Mouse (Mus musculus): ENCODE results near the gene Gja3.

Gja3 gene

DNA sequence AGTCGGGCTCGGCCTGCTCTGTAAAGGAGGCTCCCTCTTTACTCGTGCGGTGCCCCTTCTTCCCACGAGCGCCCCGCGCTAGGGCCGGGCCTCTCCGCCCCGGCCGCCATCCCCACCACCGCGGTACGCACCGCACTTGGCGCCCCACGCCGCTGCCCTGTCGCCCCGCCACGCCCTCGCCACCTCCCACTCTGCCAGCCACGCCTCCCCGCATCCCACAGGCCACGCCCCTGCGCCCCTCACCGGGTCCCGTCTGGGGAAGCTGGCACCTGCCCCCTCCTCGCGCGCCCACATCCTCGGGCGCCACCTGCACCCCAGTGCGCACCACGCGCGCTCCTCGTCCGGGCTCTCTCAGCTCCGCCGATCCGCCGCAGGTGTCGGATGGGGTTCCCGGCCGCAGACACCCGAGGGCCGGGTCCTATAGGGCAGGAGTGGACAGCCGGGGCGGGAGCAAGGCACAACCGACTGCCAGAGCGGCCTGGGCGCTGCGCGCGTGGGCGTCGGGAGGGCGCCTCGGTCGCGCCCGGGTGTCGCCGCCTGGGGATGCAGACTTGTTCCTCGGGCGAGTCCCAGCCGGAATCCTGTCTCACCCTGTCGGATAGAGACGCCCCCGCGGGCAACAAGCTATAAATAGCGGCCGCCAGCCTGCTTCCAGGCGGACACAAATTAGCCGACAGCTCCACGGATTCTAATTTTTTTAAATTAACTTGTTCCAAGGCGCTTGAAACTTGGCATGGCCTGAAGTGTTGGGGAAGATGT lies at the start of gene Gja3:
Gene Gja3 (minus strand): TSS at position 538 of the 759 bp plus-strand sequence.
- DNase-seq: no peak

DNA sequence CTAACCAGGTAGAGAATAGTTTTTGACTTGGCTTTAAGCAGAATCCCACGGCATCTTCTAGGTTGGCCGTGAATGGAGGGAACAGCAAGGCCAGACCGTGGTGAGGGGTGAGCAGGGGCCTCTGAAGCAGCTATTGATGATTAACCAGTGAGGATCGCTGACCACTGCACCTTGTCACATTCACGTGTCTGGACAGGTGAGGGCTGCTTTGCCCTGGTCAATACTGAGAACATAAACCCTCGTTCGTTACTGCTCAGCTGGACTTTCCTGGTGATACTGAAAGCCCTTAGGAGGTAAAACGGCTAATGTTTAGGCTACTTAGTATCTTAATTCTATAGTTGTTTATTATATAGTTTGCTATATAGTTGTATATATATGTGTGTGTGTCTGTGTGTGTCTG lies 49.2 kb upstream of the Gja3 start:
- DNase-seq: peak; percentile 91

DNA sequence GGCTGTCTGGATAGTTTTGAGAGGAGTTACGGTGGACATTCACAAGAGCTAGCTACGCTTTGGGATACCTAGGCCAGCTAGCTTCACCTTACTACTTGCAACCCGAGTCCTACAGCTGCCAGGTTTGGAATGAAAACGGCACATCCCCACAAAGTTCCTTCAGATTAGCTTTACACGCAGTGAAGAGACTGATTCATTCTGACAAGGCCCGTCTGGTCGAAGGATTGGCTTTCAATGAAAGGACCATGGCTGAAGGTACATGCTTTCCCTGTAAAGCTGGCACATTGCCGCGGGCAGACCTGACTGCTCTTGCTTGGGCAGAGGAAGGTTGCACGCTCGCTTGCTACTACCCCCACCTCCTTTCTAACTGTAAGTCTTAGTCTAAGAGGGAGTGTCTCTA lies 47.8 kb upstream of the Gja3 start:
- no peak for DNase-seq

DNA sequence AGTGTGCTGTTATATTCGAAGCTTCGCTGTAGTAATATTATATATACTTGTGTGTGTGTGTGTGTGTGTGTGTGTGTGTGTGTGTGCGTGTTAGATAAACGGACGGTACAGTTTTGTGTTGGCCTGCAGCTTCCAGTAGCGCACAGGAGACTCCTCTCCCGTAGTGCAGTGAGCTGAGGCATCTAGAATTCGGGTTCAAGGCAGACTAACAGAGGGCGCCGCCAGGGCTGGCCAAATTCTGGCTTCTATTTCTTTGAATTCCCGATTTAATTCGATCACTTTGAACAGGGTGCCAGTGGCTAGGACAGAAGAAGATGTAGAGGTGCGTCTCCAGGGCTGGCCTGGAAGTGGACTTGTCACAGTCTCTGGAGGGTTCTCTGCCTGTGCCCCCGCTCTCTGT lies 47.2 kb upstream of the Gja3 start:
- DNase-seq: no peak

DNA sequence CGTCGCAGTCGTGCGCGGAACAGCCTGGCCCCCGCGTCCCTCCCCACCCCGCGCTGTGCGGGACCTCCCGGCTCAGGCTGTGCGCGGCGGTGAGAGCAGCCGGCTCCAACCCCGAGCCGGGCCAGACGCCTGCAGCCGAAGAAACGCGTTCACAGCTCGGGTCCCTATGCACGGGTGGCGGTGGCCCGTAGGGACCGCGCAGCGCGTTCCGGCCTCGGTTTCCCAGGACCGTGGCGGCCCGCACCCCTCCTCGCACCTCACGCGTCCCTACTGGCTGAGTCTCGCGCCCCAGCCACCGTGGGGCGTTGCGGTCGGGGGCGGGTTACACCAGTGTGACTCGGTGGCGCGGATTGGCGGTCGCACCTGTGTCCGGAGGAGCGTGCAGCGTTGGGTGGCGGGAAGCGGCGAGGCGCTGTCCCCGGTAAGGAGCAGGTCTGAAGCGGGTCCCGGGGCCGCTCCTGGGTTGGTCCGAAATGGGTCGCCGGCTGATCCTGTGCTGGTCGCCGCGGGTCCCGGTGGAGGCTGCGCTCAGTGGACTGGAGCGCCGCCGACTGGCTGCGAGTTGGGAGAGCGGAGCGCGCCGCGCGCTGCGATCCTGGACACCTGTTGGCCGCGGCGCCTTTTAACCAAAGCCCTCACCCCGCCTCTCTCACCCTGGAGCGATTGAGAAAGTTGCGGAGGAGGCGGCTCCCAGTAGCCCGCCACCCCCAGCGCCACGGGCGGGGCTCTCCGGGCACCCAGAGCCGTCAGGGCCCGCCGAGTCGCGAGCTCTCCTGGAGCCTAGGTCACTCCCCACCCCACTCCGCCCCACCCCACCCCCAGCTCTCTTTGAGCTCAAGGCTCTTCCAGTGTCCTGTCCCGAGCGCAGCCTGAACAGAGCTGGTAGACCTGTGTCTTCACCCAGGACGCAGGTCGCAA lies 46.5 kb upstream of the Gja3 start, which contains the start of gene Gjb2:
Gene Gjb2 (minus strand): TSS at position 597 of the 918 bp plus-strand sequence.
- peak; percentile 91 for DNase-seq

DNA sequence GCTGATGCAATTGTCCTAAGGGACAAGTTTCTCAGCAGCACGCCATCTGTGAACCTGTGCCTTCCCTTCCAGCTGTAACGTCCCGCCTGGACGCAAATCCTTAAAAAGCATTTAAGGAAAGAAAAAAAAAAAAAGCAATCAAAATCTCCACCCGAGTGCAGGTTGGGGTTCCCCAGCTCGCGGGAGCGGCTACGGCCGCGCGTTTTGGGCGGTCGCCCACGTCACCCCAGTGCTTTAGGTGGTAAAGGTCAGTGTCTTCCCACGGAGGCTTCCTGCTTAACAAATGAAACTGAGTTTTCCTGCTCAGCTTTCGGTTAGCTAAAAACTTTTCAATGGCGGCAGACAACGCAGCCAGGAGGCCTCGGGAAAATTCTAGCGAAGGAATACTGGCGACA lies 45.8 kb upstream of the Gja3 start:
- peak; percentile 43 for DNase-seq

DNA sequence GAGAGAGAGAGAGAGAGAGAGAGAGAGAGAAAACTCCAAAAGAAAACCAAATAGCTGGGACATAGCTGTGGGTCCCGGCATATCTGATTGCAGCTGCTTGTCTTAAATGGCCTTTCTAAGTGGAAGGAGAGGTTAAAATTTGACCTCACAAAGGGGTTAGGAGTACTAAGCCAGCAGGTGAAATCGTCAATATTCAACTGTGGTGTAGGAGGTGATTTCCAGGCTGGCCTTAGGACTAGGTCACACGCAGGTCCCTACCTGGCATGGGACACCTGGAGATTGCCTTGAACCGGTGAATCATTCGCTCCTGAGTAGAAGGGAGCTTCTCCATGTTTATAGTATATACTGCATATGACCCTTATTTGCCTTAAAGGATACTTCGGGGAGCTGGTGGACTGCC lies 45.2 kb upstream of the Gja3 start:
- peak; percentile 42 for DNase-seq

DNA sequence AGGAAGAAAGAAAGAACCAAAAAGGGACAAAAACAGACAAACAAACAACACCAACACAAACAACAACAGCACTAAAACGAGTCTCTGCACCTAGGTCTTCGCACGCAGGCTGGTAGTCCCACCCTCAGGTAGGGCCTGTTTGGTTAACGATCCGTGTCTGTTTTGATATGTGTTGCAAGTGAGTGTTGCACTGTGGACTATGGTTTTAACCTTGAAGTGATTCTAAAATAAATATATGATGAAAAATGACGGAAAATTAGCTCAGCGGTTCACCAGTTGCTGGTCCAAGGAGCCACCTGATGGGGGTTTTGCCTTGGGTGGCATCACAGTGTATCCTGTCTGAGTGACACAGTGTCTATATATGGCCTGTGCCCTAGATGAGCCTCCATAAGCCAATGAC lies 43.7 kb upstream of the Gja3 start:
- DNase-seq: no peak

DNA sequence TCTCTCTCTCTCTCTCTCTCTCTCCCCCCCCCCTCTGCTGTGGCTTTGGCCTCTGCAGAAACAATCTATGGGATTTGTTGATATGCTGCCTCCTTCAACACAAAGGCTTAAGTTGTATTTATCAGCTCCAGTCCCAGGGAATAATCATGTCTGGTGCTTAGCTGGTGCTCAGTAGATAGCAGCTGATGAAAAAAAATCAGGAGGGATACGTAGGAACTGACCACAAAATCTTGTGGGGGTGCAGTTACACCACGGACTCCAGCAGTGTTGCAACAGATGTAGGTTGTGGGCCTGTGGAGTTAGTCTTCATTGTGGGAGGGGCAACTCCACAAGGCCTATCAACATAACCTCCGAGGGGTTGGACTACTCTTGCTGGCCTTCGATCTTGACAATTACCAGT lies 38.0 kb upstream of the Gja3 start:
- no peak for DNase-seq

DNA sequence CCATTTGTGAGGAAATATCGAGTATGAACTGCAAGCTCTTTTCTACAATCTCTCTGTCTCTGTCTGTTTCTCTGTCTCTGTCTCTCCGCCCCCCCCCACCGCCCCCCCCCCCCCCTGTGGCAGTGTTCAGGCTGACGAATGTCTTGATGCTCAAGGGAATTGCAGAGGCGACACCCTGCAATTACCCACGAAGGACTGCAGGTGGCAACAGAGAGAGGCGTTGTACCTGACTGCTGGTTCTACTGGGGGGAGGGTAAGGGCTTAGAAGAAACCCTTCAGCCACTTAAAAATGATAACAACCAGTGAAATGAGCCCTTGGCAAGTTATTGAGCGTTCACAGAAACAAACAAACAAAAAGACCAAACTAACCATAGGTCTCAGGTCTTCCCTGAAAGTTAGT lies 35.1 kb upstream of the Gja3 start:
- peak; percentile 82 for DNase-seq

DNA sequence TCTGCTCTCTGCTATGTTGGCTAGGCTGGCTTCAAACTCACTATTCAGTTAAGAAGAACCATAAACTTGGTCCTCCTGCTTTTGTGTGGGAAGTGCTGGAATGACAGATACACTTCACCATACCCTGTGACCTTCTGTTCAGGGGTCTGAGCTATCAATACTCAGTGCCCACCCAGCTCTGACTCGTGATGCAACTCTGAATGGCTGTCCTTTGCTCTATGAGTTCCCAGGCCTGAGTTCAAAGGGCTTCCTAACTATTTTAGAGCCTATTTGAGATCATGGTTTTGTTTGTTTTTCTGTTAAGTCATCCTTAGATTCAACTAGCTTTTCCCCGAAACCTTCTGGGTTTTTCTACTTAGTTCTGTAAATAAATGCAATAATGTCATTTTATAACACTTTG lies 32.1 kb upstream of the Gja3 start:
- DNase-seq: peak; percentile 47

DNA sequence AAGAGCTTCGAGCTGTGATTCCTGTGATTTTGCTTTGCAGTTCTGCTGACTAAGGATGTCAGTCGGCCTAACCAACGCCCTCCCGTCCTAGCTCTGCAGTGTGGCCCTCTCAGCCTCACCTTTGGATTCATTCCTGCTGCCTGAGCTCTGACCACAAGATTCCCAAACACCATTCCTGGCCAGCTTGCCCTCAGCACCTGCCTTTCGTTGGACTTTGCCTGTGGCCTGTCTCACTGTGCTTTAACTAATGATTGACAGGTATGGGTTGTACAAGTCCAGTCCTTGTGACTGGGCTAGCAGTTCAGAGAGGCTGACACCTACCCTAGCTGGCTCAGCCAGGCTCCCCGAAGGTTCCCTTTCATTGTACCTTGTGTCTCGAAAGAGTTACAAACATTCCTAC lies 31.2 kb upstream of the Gja3 start:
- DNase-seq: peak; percentile 96

DNA sequence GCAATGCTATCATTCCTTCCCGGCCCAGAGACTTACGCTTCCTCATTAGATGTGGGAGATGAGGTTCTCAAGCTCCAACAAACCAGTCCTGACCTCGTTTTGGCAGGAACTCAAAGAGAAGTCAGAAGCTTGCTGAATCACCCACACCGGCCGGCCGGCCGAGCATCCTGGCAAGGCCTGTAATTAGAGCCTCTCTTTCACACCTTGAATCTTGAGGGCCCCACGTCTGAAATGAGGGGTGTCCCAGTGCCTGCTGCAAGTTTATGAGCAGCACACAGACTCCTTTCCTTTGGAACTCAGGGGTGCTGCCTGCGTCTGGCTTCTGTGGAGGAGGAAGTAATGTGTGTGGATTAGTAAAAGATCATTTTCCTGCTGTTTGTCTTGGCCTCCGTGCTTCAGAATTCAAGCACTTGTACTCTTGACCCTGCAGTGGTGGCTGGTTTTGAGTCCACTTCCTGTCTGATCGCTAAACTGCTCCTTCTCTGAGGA lies 26.3 kb upstream of the Gja3 start:
- peak; percentile 83 for DNase-seq

DNA sequence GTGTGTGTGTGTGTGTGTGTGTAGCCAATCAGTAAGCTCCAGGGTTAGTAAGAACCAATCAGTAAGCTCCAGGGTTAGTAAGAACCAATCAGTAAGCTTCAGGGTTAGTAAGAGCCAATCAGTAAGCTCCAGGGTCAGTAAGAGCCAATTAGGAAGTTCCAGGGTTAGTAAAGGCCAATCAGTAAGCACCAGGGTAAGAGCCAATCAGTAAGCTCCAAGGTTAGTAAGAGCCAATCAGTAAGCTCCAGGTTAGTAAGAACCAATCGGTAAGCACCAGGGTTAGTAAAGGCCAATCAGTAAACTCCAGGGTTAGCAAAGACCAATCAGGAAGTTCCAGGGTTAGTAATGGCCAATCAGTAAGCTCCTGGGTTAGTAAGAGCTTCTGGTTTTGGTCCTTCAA lies 25.0 kb upstream of the Gja3 start:
- no peak for DNase-seq

DNA sequence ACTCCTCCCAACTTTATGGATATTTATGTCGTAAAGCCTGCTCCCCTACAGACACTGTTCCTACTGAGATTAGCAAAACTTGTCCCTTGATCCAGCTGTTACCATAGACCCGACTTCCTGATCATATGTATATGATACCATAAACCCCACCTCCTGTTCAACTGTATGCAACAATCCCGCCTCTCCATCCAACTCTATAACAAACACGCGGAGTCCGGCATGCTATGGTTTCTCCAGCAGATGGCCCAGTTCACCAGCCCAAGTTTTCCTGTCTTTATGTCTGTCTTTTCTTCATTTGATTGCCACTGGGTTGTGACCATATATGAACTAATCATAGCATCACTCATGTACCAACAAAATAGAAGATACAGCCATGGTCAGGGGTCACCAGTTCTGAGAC lies 17.6 kb upstream of the Gja3 start:
- DNase-seq: peak; percentile 43

DNA sequence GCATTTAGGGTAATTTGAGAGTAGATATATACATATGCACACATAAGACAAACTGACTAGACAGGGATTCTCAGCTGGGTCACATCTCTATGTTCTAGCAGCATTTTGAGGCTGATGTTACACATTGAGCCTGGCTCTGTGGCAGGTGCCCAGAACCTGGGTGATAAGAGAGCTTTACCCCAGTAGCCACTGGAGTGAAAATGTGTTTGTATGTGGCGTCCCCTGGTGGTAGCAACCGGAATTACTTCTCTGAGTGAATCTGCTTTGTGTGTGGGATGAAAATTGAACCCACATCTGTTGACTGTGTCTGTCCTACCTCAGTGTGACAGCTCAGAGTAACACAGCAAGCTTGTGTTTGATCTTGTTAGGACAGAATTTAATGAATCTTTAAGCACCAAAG lies 12.0 kb upstream of the Gja3 start:
- peak; percentile 62 for DNase-seq

DNA sequence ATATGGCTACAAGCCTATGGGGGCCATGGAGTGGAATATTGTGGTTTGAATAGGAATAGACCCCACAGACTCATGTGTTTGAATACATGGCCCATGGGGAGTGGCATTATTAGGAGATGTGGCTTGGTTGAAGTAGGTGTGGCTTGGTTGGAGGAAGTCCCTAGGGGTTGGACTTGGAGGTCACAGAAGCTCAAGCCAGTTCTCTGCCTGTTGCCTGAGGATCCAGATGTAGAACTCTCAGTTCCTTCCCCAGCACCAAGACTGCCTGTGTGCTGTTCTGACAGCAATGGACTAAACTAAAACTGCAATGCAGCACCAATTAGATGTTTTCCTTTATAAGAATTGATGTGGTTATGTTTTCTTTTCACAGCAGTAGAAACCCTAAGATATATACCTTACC lies 8.2 kb upstream of the Gja3 start:
- DNase-seq: no peak

DNA sequence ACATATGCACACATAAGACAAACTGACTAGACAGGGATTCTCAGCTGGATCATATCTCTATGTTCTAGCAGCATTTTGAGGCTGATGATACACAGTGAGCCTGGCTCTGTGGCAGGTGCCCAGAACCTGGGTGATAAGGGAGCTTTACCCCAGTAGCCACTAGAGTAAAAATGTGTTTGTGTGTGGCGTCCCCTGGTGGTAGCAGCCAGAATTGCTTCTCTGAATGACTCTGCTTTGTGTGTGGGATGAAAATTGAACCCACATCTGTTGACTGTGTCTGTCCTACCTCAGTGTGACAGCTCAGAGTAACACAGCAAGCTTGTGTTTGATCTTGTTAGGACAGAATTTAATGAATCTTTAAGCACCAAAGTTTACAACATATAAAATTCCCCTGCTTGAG lies 2.2 kb upstream of the Gja3 start:
- peak; percentile 77 for DNase-seq

DNA sequence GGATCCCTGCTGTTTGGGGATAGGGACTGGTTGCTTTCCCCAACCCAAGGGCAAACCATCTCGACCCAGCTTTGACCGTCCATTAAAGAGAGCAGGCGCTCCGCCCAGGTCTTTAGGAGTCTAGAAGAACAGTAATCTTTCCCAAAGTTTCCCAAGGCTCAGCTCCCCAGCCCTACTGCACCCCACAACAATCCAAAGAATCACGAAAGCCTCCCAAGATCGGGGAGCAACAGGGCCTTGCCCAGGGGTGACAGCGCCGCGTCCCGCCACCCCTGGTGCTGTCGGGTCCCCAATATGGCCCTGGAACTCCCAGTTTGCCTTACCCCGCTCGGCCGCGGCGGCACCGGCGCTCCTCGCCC lies 717 bp downstream of the Gja3 start:
- DNase-seq: no peak

DNA sequence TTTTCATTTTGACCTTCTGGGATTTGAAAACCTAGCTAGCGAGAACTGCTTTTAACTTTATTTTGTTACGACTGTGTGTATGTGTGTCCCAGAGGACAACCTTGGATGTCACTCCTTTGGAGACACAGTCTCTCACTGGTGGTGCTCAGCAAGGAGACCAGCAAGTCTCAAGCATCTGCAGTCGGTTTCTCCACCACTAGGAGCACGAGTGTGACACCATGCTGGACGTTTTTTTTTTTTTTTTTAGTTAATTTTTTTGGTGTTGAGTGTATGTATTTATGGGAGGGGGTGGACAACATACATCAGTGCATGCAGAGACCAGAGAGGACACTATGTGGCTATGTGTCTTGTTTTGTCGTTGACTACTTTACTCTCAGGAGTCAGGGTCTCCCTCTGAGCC lies 5.2 kb downstream of the Gja3 start:
- no peak for DNase-seq

DNA sequence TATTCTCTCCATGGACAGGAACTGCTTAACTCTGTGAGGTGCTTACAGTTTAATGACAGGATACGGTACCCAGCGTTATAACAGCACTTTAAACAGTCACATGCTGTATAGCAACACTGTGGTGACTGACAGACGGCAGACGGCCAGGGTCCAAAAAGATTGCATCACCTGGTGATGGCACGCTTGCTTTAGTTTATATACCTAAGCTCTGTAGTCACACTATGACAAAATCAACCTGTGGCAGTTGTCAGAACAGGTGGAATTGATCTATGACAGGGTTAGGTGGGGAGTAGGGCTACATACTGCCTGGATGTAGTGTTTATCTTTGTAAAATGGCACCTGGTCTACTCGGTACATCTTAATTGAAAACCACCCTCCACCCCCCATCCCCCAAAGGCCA lies 14.0 kb downstream of the Gja3 start:
- DNase-seq: no peak

DNA sequence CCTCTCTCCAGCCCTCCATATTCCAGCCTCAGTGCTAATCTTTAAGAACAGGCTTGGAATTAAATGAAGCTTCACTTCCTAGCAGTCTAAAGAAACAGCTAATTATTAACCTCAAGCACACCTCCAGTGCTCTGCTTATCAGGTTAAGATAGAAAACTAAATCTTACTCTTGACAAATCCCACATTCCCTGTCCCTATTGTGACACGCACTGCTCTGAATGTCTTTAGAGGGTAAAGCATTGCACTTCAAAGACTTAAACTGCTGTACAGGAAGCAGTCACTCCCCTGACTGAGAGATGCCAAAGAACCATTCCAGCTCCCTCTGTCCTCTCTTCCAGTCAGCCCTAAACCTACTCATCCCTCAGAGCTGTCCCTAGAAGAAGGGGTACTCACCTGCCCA lies 16.5 kb downstream of the Gja3 start:
- no peak for DNase-seq

DNA sequence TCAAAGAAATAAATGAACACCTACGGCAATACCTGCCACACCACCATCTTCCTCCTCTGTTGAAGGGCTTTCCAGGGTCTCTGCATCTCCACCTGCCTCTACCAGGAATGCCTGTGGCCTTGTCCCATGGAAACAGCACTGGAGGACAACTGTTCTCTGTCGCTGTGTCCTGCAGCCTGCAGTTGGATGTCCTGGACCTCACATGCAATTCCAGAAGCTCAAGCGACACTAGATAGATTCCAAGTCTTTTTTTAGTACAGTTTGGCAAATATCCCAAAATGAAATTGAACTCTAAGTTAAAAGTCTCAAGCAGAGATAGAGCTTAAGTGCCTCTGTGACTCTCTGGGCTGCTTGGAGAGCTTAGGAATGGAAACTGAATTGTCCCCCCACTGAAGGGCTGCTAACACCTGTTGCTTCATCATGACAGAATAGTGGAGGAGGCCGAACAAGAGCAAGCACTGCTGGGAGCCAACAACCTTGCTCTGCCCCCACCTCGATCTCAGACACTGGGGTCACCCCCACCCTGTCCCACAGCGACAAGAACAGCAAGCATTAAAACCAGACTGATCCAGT lies 22.9 kb downstream of the Gja3 start:
- peak; percentile 1 for DNase-seq

DNA sequence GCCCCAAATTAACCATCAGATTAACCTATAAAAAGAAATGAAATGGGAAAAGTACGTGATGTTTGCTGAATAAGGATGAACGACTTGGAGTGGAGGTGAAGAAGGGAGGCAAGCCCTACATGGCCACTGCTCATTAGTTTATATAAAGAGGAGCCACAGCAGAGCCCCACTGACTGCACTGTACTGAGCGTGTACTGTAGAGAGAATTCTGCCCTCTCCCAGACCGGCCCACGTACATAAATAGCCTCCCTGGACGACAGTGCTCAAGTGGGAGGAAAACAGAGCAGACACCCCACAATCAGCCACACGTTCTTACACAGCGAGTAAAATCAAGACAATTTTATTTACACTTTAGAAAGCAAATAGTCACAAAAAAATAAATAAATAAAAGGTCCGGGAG lies 23.8 kb downstream of the Gja3 start:
- no peak for DNase-seq
